Mouse (Mus musculus): ENCODE data around the gene Gm45618.

Gene Gm45618

DNA sequence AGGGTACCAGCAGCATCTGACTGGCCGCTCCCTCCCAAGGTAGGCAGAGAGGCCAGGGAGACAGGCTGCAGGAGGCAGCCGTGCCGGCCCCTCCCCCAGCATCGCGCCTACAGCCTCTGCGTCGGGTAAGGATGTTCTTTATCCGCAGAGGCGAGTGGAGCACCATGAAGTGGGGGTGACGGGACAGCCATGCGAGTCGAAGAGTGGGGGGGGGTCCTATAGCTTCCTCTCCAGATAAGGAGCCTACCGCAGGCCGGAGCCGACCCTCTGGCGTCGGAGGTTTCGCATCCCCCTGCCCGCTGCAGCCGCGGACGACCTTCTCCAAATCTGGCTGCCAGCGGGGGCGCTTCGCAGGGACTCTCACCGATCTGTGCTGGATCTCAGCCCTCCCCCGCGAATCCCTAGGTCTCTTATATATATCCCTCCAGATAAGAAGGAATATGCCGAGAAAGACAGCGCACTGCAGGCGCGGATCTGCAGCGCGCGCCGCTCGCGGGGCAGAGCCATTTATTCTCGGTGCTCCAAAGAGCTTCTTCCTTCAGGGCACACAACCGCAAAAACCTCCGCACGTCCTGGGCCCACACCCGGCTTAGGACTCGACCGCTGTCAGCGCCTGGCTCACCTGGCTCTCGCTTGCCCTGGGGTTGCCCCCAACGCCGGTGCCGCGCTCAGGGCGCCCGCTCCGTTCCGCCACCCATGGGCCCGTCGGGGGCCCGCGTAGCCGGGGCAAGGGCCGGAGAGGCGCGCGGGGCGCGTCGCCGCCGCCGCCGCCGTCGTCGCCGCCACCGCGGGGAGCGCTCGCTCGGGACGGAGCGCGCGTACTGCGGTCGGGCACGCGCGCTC, 26.0 kb downstream of the Gm45618 start:
- in situ Hi-C loops (cut with MboI, MseI): loop anchor here (5.0 kb wide), 1 partner anchor 32 kb away; the partner anchor contains the start of gene Mob2

DNA sequence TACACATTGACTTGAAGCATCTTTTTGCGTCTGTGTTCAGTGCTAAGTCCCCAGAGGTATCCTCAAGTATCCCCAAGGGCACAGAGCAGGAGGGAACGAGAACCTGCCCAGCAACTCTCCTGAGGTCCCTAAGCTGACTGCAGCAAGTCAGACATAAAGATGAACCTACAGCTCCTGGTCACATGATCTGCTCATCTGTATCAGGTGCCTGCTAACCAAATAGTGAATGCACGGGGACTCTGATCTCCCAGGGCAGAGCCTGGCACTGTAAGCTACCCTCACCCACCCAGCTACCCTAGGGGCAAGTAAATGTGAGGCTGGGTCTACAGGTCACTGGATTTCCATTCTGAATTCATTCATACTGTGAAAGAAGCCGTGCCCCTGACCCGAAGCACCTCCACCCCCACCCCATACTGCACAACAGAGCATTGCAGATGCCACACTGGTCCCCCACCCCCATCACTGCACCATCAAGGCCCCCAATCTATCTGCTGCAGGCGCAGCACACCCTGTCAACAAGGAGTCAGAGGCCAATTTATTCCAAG, 26.8 kb downstream of the Gm45618 start:
- in situ Hi-C loops (cut with MboI, MseI): no loop called here

DNA sequence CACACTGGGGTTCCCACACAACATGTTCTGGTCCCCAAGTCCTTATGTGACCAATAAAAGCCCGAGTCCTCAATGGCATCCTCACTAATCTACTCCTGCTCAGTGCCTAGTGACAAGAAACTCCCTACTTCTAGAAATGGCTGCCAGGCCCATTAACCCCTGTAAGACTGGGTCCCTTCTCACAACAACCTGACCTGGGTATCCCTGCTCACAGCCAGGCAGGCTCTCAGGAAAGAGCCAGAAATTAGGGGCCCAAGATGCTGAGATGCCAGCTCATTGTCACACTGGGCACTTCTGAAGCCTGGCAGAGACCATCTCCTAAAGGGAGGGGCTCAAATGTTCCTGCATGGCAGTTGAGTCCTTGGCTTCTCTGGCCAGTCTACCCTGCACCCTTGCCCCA, 27.5 kb downstream of the Gm45618 start:
- in situ Hi-C loops (cut with MboI, MseI): no loop called here

DNA sequence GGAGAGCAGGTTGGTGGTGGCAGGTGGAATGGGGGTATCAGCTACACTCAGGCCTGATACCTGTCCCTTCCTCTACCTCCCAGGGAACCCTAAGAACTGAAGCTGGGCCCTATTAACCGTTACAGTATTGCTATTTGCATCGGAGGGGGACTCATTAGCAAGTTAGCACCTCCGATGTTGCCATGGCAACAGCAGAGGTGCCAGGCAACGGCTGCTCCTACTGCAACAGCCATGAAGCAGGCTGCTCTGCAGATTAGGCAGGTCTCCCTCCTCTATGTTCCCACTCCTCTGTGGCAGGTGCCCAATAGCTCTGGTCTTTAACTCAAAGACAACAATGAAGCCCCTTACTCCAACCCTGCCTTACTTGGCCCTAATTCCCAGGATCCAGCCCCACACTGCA, 28.7 kb downstream of the Gm45618 start:
- in situ Hi-C loops (cut with MboI, MseI): no loop called here

DNA sequence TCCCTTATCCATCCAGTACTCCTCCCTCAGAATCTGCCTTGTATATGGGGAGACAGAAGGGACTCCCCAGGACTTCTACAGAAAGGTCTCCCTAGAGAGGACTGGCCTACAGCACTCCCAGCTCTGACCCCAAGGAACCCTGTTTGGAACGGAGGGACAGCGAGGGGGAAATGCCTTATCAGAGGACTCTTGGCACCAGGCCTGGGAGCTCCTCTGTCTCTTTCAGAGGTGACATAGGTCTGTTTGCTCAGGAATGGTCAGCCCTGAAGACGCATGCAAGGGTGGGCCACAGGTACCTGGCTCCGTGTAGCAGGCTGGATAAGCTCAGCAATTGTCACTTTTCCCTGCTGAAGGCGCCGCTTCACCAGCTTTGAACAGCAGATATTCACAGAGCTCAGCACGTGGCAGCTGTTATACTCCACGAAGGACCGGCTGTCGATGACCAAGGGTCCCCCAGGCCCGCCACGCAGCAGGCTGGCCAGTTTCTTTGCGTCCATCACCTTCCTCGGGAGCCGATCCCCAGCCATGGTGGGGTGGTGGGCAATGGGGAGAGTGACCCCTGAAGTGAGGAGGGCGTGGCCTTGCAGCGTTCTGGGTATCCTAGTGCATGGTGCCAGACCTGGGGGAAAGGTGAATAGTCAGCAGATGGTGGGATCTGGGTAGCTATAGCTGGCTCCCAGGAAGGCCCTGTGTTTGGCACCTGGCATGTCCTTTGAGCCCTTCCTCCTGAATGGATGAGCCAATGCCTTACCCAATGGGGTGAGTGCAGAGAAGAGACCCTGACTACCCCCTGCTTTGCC, 30.7 kb downstream of the Gm45618 start:
- in situ Hi-C loops (cut with MboI, MseI): no loop called here

DNA sequence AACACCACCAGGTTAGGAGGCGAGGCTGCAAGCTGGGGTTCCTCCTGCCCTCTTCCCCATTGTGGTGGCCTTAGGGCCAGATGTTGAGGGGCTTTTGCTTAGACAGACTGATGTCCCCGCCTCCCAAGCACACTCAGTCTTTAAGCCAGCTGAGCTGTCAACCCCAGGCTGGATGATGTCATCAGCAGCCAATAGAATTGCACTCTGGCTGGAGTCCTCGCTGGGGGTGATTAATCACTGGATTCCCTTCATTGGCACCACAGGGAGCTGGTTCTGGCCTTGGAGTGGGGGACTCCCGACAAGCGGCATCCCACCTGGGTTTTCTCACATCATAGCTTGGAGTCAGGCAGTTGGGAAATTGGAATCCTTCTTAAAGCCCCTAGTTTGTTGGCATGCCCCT, 31.6 kb downstream of the Gm45618 start:
- in situ Hi-C loops (cut with MboI, MseI): no loop called here

DNA sequence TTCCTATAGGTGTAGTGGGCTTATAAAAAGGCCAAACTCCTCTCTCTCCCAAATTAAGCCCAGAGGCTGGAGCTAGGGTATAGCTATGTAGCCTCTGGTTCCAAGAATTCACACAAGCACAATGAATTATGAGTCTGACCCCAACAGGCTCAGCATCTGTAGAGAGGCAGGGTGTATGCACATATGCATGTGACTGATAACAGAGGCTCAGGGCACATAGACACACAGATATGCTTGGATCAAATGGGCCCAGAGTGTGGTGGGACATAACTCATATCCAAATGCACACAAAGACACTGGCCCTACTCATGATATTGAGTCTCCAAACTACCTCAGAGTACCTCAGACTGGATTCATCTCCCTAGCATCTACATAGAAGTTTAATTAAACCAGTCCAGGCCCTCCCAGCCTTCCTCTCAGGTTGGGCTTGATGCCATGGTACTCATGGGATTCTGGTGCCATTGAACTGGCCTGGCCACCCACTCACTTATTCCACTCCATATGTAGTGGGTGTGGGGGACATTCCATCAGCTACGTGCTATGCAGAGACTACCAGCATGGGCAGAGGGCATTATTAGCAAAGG, 33.4 kb downstream of the Gm45618 start:
- in situ Hi-C loops (cut with MboI, MseI): no loop called here

DNA sequence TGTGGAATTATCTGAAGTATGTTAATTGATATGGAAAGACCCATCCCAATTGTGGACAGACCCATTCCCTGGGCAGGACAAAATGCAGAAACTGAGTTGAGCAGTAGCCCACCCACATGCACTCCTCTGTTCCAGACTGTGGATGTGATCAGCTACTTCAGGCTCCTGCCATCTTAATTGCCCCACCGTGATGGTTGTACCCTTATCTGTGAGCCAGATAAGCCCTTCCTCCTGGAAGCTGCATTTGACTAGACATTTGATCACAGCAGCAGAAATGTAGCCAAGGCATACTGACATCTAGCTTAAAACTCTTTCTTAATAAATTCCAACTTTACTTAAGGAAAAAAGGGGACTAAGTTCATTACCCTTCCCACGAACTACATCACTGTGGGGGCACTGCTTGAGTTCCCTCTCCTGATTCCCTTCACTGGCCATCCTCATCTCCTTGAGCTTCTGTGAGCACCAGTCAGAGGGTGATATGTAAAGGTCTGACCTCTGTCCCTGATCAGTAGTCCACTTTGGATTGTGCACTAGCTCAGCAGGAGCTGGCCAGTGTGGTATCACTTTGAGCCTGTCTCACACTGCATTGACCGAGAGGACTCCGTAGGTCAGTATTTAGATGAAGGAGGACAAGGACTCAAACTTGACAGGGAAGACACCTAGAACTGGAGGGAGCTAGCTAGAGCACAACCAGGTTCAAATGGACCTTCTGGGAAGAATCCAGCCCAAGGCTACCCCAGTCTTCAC, 34.2 kb downstream of the Gm45618 start:
- in situ Hi-C loops (cut with MboI, MseI): no loop called here

DNA sequence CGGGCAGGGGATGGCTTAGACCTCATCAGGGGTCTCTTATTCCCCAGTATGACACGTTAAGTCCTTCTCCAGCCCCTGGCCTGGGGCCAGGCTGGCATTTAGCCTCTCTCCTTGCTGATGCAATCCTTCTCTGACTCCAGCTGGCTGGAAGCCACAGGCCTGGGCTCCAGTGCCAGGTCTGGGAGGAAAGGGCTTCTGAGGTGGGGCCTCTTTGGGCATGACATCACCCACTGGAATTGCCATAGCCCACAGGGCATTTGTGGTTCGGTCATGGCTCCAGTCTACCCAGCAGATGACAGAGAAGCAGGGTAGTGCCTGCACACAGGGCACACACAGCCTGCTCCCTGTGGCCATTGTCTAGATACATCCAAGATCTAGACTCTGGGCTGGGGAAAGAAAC, 35.7 kb downstream of the Gm45618 start:
- in situ Hi-C loops (cut with MboI, MseI): no loop called here

DNA sequence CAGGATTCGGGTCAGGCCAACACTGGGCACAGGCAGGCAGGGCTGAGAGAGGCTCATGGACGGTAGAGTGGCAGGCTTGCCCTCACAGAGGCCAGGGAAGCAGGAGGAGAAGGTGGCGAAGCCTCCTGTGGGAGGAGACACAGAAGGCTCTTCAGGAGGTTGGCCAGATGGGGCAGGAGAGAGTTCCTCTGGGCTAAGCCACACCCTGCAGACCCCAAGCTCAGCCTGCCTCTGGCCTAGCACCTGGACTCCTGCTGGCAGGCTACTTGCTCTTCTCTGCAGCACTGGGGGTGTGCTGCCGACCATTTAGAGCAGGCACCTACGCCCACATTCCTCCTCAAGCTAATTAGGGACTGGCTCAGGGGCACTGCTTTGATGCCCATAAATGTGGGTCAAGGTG, 36.1 kb downstream of the Gm45618 start:
- in situ Hi-C loops (cut with MboI, MseI): no loop called here

DNA sequence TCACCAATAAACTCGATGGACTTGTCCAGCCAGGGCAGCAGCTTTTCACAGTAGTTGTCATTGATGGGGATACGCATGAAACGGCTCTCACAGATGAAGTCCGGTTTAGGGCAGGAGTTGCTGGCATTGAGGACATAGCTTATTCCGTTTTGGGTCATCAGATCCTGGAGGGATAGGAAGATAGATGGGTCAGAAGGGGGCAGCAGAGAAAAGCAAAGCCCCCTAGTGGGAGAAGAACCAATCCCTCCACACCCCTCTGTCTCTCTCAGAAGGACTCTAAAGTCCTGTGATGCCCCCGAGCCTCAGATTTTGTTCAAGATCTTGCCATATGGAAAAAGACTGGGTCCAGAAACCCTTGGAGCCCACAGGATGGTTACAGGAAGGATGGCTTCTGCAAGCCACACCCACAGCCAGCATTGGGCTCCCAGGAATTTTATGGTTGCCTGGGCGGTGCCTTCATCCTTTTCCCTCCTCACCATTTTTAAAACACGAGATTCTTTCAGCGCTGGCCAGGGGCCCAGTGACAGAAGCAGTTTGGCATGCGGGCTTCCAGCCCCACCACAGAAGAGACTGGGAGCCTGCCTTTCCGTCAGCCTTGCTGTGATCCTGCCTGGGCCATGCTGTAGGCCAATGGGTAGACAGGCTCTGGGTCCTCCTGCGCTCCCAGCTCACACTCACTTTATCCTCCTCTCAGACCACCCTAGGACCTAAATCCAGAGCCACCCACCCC, 36.8 kb downstream of the Gm45618 start:
- in situ Hi-C loops (cut with MboI, MseI): no loop called here

DNA sequence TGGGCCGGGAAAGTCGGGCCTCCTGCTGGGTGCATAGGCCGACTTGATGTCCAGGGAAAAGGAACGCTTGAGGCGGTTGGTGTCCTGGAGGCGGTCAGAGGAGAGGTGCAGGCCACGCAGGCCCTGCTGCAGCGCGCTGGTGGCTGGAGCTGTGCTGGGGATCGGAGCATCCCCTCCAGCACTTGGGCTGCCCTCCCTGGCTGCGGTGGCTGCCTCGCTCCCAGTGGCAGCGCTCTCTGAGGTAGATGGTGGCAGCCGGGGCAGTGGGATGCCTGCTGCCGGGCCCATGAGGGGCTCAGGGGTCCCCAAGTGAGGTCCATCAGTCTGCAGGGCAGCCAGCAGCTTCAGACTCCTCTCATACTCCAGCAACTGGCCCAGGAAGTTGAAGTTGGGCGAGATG, 37.9 kb downstream of the Gm45618 start:
- in situ Hi-C loops (cut with MboI, MseI): no loop called here

DNA sequence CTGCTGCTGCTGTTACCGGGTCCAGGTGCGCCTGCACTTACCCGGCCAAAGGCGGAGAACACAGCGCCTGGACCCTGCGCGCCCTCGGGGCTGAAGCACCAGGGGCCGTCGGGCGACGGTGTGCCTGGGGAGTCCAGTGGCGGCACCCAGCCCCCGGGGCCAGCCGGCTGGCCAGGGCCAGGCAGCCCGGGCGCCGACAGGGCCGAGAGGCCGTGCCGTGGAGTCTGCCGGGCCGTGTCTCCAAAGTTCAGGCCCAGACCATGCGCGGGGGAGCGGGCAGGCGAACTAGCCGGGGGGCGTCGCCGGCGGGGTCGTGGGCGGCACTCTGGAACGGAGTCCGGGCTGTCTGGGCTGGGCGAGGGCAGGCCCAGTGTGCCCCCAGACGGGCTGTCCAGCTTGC, 38.4 kb downstream of the Gm45618 start:
- in situ Hi-C loops (cut with MboI, MseI): no loop called here

DNA sequence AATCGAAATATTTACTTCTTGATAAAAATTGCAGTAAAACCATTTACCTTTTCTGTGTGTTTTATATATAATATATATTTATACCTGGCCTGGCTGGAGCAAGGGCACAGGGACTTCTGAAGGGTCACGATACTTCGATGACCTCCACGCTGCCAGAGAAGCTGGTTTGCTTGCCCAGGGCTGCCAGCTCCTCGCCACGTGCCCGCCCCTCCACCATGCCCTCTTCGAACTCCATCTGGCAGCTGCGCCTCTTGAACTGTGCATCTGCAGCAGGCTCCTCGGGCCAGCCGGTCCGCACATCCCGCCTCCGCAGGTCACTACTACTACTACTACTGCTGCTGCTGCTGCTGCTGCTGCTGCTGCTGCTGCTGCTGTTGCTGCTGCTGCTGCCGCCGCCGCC, 38.8 kb downstream of the Gm45618 start:
- in situ Hi-C loops (cut with MboI, MseI): no loop called here

DNA sequence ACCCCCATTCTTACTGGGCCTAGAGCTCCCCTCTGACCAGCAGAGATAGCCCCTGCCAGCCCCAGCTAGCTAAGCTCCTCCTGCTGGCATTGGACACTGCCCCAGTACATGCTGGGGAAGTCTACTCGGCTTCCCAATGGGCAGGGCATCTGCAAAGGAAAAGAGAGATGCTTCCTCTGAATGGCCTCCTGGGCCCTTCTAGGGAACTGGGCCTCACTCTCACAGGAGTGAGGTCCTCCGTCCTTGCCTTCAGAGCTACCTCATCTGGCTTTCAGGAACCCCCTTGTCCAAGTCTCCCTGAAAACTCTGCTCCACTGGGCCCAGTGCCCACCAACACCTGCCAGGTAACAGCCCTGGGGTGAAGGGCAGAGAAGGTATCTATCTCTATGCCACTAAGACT, 39.7 kb downstream of the Gm45618 start:
- in situ Hi-C loops (cut with MboI, MseI): no loop called here

DNA sequence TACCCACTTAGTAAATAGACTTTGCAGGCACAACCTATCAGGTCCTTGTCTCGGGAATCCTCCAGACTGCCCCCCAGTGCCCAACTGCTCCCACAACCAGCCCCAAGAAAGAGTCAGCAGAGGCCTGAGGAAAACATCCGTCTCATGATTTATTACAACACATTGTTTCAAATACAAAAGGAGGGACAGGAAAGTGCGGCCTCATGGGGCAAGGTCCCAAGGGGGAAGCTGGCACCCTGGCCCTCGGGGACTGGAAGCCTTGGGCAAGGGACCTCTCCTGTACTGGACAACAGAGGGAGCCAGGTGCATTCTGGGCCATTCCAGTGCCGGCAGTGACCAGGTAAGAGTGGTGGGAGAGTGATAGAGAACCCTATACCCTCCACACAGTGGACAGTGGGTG, 41.2 kb downstream of the Gm45618 start:
- in situ Hi-C loops (cut with MboI, MseI): no loop called here

DNA sequence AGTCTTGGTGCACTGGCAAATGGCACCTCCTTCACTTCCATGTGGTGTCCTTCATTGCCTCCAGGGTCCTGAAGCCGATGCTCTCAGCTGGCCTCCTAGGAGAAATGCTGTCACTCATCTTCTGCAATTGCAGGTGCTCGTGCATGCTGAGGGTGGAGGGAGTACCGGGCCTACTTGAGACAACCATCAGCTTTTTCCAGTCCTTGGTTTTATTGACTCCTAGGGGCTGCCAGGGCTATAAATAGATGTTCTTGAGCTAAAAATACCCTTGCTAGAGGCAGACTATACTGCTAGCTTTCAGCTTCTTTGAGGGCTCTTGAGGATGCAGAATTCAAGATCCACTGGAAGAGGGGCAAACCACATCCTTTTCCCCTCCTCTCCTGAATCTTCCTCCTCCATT, 43.4 kb downstream of the Gm45618 start:
- in situ Hi-C loops (cut with MboI, MseI): no loop called here

DNA sequence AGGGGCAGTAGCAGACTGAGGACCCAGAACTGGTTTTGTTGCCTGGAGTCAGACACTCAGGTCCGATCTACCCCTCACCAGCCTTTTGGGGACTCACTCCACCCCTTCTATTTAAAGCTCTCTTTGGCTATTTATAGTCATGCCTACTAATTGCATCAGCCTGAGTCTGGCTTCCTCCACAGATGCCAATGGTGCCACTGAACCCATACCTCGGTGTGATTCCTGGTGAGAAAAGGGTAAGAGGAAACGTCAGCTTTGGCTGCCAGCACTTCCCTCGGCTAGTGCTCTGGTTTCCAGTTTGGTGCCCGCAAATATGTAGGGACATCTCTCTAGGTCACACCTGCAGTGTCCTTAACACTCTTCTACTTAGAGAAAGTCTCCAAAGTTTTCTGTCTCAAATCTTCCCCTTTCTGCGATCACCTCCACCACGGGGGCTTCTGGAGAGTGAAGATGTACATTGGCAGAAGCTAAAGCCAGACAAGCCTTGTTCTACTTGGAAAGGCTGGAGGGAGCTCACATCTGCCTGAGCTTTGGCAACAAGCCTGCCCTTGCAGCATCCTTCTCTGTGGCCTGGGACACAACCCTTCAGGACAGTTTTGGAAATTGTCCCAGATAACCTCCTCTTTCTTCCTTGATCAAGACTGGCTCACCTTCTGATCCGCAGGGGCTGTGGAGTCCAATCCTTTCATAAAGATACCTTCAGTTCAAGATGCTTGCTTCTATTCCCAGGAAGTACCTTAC, 46.2 kb downstream of the Gm45618 start:
- in situ Hi-C loops (cut with MboI, MseI): no loop called here

DNA sequence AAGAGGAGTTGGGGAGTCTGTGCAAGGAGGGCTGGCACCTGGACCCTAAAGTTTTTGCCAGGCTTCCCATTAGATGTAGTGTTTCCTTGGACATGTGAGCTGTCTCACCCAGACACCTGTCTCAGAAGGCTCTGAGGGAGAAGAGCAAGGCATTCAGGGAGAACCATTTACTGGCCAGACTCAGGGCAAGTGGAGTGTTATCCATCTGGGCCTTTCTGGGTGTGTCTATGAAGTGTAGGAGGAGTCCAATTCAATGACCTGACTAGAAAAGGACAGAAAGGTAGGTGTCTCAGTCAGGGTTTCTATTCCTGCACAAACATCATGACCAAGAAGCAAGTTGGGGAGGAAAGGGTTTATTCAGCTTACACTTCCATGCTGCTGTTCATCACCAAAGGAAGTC, 48.8 kb downstream of the Gm45618 start:
- in situ Hi-C loops (cut with MboI, MseI): no loop called here

DNA sequence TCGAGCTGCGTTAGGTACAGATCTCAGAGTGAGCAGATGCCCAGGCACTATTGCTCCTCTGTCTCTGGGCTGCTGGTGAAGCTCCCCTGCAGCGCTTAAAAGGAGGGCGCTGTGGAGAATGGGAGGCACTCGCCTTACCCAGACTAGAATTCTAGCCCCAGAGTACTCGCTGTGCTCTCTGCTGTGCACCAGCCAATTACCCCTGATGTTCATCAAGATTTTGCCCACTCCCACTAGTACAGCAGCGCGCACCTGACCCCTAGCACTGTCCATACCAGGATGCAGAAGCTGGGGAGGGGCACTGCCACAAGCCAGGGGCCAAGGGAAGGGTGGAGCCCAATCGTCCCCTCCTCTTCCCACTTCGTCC, 49.3 kb downstream of the Gm45618 start:
- in situ Hi-C loops (cut with MboI, MseI): no loop called here

All from T-helper 2 cell (primary cell).